Mouse (Mus musculus): ENCODE data around the gene Atp13a2.

DNA sequence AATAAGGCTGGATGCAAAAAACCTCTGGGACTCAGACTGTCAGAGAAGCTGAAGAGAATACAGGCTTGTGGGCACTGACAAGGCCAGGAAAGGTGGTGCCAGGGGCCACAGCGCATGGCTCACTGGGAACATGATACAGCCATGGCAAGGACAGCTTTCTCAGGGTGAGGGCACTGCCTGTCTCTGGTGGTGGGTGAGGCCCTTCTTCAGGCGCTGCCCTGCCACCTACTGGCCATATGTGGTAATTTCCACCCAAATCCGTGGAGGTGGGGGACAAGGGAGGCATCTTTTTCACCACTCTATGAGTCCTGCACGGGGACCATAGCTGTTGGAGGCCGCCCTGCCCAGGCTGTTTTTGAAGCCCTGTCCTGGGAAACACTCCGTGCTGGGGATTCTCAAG is 45.1 kb downstream of the Atp13a2 start:
- TF ChIP-seq CTCF (conservative IDR thresholded peaks at IDR 0.05; ENCODE audit: low read length) (peak; percentile 90), POU5F1 (IDR thresholded peaks at IDR 0.05; ENCODE audit: borderline replicate concordance, low read length) (no peak)

All from E14TG2a.4 (cell line).